Mouse (Mus musculus): ENCODE results near the gene Tagln2. TPM values are rescaled to one million over a fixed set of nuclear protein-coding genes. Genes with fewer than 3 reads are reported as not detected.

Tagln2 gene
- polyA plus RNA-seq, 1 experiment from 2014 or later, result 662 TPM

DNA sequence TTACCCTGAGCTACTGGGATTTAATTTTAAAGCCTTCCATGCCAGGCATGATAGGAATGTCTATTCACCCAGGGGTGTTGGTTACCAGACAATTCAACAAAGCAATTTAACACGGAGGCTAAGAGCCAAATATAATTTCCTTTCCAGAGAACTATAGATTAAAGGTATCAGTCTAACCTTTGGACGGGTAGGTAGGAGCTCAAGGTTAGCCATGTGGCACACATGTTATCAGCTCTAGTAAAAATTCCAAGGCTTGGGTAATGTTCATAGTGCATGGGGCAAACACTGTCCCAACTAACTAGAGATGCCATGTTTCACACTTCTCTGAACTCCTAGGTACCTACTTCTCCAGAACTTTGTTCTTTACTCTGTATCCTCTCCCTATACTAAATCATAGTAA is 38.2 kb upstream of the Tagln2 start:
- Histone ChIP-seq H3K9ac (ENCODE audit: low read length) (no peak overlapping the region), H3K27me3 (ENCODE audit: control insufficient read depth, insufficient read depth, low read depth, low read length) (no peaks in the 10 kb centered on the region), H3K27ac (ENCODE audit: low read length) (no peak overlapping the region), H3K4me2 (ENCODE audit: low read depth, low read length) (no peak overlapping the region), H3K36me3 (ENCODE audit: control insufficient read depth, insufficient read depth, low read length) (no peaks in the 10 kb centered on the region), H3K4me1 (replicated peaks; ENCODE audit: control insufficient read depth, insufficient read depth, low read length) (no peaks in the 10 kb centered on the region), H3K4me3 (ENCODE audit: low read length) (no peak overlapping the region), H3K9me3 (ENCODE audit: control insufficient read depth, low read length) (no peaks in the 10 kb centered on the region)
- 50% methylated on average over 2 of the region's 2 CpGs for WGBS
- no peak for ATAC-seq (ENCODE audit: low read depth)

DNA sequence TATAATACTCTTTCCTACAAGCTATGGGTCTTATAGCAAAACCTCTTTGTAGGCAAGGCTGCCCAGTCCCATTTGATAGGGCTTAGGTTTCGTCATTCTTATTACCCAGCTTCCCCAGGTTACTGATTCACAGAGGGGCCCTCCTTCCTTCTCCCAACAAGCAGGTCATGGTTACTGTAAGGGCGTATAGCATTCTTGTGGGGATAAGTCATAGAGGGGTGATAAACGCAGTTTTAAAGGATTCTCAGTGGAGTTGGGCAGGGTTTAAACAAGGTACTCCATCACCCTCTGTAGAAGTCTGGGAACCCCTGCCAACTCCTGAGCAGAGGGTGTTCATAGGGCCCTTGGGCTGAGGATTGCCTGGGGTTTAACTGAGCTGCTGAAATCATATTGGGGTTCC is 37.3 kb upstream of the Tagln2 start:
- no peaks in the 10 kb centered on the region for H3K36me3 ChIP-seq (ENCODE audit: control insufficient read depth, insufficient read depth, low read length)
- no peak overlapping the region for H3K27ac ChIP-seq (ENCODE audit: low read length)
- no peaks in the 10 kb centered on the region for H3K4me1 ChIP-seq (replicated peaks; ENCODE audit: control insufficient read depth, insufficient read depth, low read length)
- peak; percentile 62; the same call in 1 of the 2 replicates for ATAC-seq (ENCODE audit: low read depth)
- no peak overlapping the region for H3K9ac ChIP-seq (ENCODE audit: low read length)
- no peaks in the 10 kb centered on the region for H3K9me3 ChIP-seq (ENCODE audit: control insufficient read depth, low read length)
- WGBS, result 52% methylated on average over 3 of the region's 3 CpGs
- no peak overlapping the region for H3K4me3 ChIP-seq (ENCODE audit: low read length)
- no peaks in the 10 kb centered on the region for H3K27me3 ChIP-seq (ENCODE audit: control insufficient read depth, insufficient read depth, low read depth, low read length)
- H3K4me2 ChIP-seq (ENCODE audit: low read depth, low read length), result no peak overlapping the region

DNA sequence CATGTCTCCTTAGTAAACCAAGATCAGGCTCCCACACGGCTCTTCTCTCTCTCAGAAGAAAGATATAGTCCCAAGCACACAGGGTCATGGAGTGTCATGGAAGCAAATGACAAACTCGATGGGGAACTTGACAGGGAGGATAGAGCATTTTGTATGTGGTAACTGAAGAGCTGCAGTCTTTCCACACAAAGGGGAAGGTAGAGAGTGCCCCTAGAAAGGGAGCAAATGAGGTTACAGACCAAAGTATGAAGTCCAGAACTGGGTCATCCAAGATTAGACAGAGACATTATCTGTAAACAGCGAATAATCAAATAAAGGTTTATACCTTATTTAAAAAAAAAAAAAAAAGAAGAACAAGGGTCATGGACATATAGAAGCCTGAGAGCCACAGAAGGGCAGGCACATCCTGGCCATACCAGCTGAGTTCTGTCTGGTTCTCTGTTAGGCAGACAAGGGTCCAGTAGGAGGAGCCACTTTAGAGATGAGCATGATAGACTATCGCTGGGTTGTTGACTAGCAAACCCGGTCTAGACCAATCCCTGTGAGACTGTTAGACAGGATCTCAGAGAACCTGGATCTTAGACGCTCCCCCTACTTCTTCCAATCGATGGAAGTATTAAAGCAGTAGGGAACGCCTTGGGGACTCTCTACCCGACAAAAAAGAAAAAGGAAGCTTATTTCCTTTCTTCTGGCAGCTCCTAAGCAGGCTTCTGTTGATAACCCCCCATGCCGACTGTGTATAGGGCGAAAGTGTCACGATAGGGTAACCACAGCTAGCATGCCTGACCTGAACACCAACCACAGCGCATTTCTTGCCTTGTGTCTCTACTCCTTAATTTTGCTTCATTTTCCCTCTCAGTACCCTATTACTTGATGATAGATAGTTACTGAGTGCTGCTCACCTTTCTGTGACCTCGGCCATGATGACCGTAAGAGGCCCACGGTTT is 36.2 kb upstream of the Tagln2 start:
- H3K27me3 ChIP-seq (ENCODE audit: control insufficient read depth, insufficient read depth, low read depth, low read length), result no peaks in the 10 kb centered on the region
- H3K4me3 ChIP-seq (ENCODE audit: low read length), result no peak overlapping the region
- WGBS, result 65% methylated on average over 16 of the region's 16 CpGs

DNA sequence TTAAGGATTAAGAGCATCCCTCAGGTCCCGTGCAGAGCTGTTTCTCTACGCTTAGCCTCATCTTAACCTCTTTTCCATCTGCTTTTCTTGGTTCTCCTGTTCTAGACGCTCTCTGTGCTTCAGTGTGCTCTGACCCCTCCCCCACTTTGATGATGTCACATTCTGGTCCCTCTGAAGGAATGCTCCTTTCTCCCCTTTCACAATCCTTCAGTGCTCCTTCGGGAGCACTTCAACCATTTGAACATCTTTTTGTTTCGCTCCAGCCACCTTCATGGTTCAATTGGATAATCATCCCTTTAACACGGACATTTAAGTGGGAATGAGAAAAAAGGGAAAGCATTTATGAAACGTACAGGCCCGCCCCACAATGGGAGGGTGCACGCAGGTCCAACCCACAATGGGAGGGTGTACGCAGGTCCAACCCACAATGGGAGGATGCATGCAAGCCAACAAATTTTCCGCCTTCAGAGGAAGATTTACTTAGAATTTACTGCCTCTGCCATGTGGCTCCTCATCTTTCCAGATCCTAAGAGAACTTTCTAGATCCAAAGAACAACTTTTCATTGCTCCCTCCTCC is 31.5 kb upstream of the Tagln2 start:
- WGBS, result 81% methylated on average over 11 of the region's 11 CpGs
- H3K27me3 ChIP-seq (ENCODE audit: control insufficient read depth, insufficient read depth, low read depth, low read length), result no peaks in the 10 kb centered on the region
- H3K9me3 ChIP-seq (ENCODE audit: control insufficient read depth, low read length), result no peaks in the 10 kb centered on the region

More for the DNA sequence above, 36.2 kb upstream of the Tagln2 start:
- Histone ChIP-seq H3K27ac (ENCODE audit: low read length) (no peak overlapping the region), H3K9me3 (ENCODE audit: control insufficient read depth, low read length) (no peaks in the 10 kb centered on the region), H3K36me3 (ENCODE audit: control insufficient read depth, insufficient read depth, low read length) (no peaks in the 10 kb centered on the region), H3K4me2 (ENCODE audit: low read depth, low read length) (no peak overlapping the region), H3K9ac (ENCODE audit: low read length) (no peak overlapping the region), H3K4me1 (replicated peaks; ENCODE audit: control insufficient read depth, insufficient read depth, low read length) (no peaks in the 10 kb centered on the region)
- no peak for ATAC-seq (ENCODE audit: low read depth)

DNA sequence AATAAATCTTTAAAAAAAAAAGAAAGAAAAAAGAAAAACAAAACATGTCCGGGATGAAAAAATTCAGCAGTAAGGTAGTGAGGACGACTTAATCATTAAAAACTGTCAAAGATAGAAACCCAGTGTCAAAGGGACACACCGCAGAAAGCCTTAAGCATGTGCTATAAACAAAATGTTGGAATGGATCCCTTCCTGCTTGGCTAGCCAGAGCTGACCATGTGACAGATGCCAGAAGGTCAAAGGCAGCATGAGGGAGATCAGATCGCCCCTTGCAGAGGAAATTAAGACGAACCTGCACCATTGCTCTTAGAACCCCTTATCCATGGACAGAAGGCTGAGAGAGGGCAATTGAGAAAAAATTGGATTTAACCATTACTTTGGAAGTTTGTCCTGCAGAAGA is 30.5 kb upstream of the Tagln2 start:
- H3K4me2 ChIP-seq (ENCODE audit: low read depth, low read length), result no peak overlapping the region
- H3K27me3 ChIP-seq (ENCODE audit: control insufficient read depth, insufficient read depth, low read depth, low read length), result no peaks in the 10 kb centered on the region
- H3K27ac ChIP-seq (ENCODE audit: low read length), result no peak overlapping the region
- H3K9me3 ChIP-seq (ENCODE audit: control insufficient read depth, low read length), result no peaks in the 10 kb centered on the region
- 36% methylated on average over 5 of the region's 5 CpGs for WGBS
- ATAC-seq (ENCODE audit: low read depth), result peak; percentile 62
- H3K4me1 ChIP-seq (replicated peaks; ENCODE audit: control insufficient read depth, insufficient read depth, low read length), result peaks cover 7% of the 10 kb centered on the region
- no peaks in the 10 kb centered on the region for H3K36me3 ChIP-seq (ENCODE audit: control insufficient read depth, insufficient read depth, low read length)
- H3K9ac ChIP-seq (ENCODE audit: low read length), result no peak overlapping the region
- H3K4me3 ChIP-seq (ENCODE audit: low read length), result no peak overlapping the region

More for the DNA sequence above, 31.5 kb upstream of the Tagln2 start:
- Histone ChIP-seq H3K4me1 (replicated peaks; ENCODE audit: control insufficient read depth, insufficient read depth, low read length) (peaks cover 7% of the 10 kb centered on the region), H3K36me3 (ENCODE audit: control insufficient read depth, insufficient read depth, low read length) (no peaks in the 10 kb centered on the region), H3K9ac (ENCODE audit: low read length) (no peak overlapping the region), H3K4me3 (ENCODE audit: low read length) (no peak overlapping the region), H3K27ac (ENCODE audit: low read length) (no peak overlapping the region), H3K4me2 (ENCODE audit: low read depth, low read length) (no peak overlapping the region)
- no peak for ATAC-seq (ENCODE audit: low read depth)

DNA sequence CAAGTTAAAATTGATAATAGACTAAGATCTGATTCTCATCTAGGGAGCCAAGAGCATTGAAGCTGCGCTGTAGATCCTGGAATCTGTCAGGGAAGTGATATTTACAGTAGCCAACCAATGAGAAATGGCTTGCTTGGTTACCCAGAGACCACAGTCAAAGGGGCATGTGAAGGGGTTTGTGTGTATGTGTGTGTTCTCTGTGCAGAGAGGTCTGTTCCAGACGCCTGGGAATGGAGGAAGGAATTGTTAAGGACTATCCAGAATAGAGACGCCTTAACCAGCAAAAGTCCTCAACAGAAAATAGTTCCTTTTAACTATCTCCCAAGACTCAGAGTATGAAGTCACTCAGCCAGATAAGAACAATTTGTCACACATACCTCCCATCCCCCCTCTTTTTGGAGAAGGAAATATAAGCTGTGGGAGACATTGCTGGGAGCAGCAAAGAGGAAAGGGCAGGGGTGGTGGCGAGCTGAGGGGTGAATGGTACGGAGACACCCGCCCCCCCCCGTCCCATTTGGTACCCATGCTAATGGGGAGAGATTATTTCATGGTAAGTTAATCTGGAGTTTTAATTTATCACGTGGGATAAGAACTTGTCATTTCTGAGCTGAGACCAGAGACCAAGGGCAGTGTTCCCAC is 29.9 kb upstream of the Tagln2 start:
- Histone ChIP-seq H3K27me3 (ENCODE audit: control insufficient read depth, insufficient read depth, low read depth, low read length) (no peaks in the 10 kb centered on the region), H3K4me1 (replicated peaks; ENCODE audit: control insufficient read depth, insufficient read depth, low read length) (peaks cover 8% of the 10 kb centered on the region), H3K4me3 (ENCODE audit: low read length) (no peak overlapping the region), H3K4me2 (ENCODE audit: low read depth, low read length) (no peak overlapping the region), H3K27ac (ENCODE audit: low read length) (no peak overlapping the region), H3K36me3 (ENCODE audit: control insufficient read depth, insufficient read depth, low read length) (no peaks in the 10 kb centered on the region), H3K9me3 (ENCODE audit: control insufficient read depth, low read length) (no peaks in the 10 kb centered on the region), H3K9ac (ENCODE audit: low read length) (no peak overlapping the region)
- peak; percentile 66 for ATAC-seq (ENCODE audit: low read depth)
- WGBS, result 23% methylated on average over 8 of the region's 8 CpGs

DNA sequence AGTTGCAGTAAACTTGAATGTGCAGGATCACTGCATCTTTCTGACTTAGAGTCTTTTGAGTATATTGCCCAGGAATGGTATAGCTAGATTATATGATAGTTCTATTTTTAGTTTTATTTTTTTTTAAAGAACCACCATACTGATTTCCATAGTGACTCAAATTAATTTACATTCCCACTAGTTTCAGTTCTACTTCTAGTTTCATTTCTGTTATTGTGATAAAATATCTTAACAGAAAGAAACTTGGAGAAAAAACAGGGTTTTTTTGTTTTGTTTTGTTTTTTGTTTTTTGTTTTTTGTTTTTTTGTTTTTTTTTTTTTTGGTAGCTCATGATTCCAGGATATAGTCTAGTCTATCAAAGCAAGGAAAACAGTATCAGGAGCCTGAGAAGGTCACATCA is 26.9 kb upstream of the Tagln2 start:
- Histone ChIP-seq H3K9me3 (ENCODE audit: control insufficient read depth, low read length) (no peaks in the 10 kb centered on the region), H3K27me3 (ENCODE audit: control insufficient read depth, insufficient read depth, low read depth, low read length) (no peaks in the 10 kb centered on the region), H3K4me2 (ENCODE audit: low read depth, low read length) (no peak overlapping the region), H3K4me3 (ENCODE audit: low read length) (no peak overlapping the region), H3K36me3 (ENCODE audit: control insufficient read depth, insufficient read depth, low read length) (no peaks in the 10 kb centered on the region), H3K9ac (ENCODE audit: low read length) (no peak overlapping the region), H3K4me1 (replicated peaks; ENCODE audit: control insufficient read depth, insufficient read depth, low read length) (peaks cover 10% of the 10 kb centered on the region), H3K27ac (ENCODE audit: low read length) (no peak overlapping the region)
- ATAC-seq (ENCODE audit: low read depth), result no peak

DNA sequence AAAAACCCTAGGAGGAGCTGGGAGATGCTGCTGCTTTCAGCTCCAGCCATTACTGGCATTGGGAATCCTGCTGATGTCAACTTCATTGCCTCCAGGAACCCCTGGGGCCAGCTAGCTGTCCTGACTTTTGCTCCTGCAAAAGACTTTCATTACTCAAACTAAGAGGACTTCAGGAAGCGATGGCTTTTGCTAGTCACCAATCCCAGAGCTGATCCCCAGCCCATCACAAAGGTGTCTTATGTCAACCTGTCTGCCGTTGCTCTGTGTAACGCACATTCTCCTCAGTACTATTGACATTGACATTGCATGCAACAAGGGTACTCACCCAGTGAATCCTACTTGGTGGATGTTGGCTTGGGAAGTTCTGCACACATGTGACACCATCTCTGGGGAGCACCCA is 25.7 kb upstream of the Tagln2 start:
- no peak for ATAC-seq (ENCODE audit: low read depth)
- Histone ChIP-seq H3K4me2 (ENCODE audit: low read depth, low read length) (no peak overlapping the region), H3K36me3 (ENCODE audit: control insufficient read depth, insufficient read depth, low read length) (no peaks in the 10 kb centered on the region), H3K4me3 (ENCODE audit: low read length) (no peak overlapping the region), H3K27ac (ENCODE audit: low read length) (no peak overlapping the region), H3K4me1 (replicated peaks; ENCODE audit: control insufficient read depth, insufficient read depth, low read length) (peaks cover 10% of the 10 kb centered on the region), H3K9me3 (ENCODE audit: control insufficient read depth, low read length) (no peaks in the 10 kb centered on the region), H3K27me3 (ENCODE audit: control insufficient read depth, insufficient read depth, low read depth, low read length) (no peaks in the 10 kb centered on the region), H3K9ac (ENCODE audit: low read length) (no peak overlapping the region)
- 75% methylated on average over 3 of the region's 3 CpGs for WGBS

DNA sequence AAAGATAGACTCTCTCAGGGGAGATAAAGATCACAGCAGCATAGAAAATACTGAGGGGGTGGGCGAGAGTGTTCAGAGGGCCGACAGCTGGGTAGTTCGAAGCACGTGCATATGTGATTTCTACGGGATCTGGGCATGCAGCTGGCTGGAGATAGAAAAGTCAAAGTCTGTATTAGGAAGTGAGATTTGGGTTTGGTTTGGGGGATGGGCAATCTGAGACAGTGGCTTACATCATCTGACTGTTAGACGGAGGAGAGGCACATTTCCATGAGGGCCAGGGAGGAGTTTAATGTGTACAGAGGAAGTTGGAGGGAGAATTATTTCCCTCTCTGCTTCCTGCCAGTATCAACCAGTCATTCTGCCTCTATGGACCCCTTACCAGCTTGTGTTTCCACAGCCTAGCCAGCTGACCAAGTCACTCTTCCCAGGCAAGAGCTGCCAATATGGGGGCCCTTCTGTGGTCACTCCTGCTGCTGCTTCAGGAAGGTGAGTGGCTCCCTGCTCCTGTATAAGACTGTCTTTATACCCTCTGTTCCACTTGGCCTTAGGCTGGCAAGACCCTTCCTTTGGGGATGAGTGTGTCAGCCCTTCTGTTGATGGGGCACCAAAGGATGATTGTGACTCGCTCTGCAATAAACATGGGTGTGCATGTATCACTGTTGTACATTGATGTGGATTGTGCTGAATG is 24.6 kb upstream of the Tagln2 start, which contains the start of gene Slamf9:
Gene Slamf9 (plus strand): TSS at position 305 of the 688 bp plus-strand sequence.
- Histone ChIP-seq H3K27me3 (ENCODE audit: control insufficient read depth, insufficient read depth, low read depth, low read length) (no peaks in the 10 kb centered on the region), H3K36me3 (ENCODE audit: control insufficient read depth, insufficient read depth, low read length) (no peaks in the 10 kb centered on the region), H3K4me2 (ENCODE audit: low read depth, low read length) (no peak within 1 kb of the TSS), H3K4me1 (replicated peaks; ENCODE audit: control insufficient read depth, insufficient read depth, low read length) (peaks cover 2% of the 10 kb centered on the region; the same call in 1 of the 2 replicates), H3K9me3 (ENCODE audit: control insufficient read depth, low read length) (no peaks in the 10 kb centered on the region), H3K27ac (ENCODE audit: low read length) (no peak within 1 kb of the TSS), H3K9ac (ENCODE audit: low read length) (no peak within 1 kb of the TSS), H3K4me3 (ENCODE audit: low read length) (no peak within 1 kb of the TSS)
- 38% methylated on average over 7 of the region's 7 CpGs for WGBS
- peak; percentile 59 for ATAC-seq (ENCODE audit: low read depth)

All from lung, embryonic 16.5 days (tissue).